Mouse (Mus musculus) neural tube, embryonic 13.5 days (tissue): ENCODE data around the gene Rad9a. TPM values are rescaled to one million over a fixed set of nuclear protein-coding genes. Genes with fewer than 3 reads are reported as not detected.
A peak's percentile ranks its signal among the peaks of the same experiment; 100 is the strongest.

ENCODE experiments used
- ATAC-seq: fragments of 200-750 bp; cut with Nextera tagmentation; 2 replicates; pipeline ENCODE4 v1.8.0; 2017; ENCODE audit warnings: low read depth, mild to moderate bottlenecking, moderate TSS enrichment, moderate library complexity
- H3K27ac ChIP-seq: fragments of 300-500 bp; sonication (generic); replicated peaks from 2 replicates; pipeline ENCODE4 v1.5.1; 2015; ENCODE audit warnings: moderate library complexity, mild to moderate bottlenecking, inconsistent platforms
- H3K27me3 ChIP-seq: fragments of 300-500 bp; sonication (generic); 2 replicates; pipeline ENCODE4 v1.6.1; 2015; ENCODE audit warnings: mild to moderate bottlenecking, inconsistent platforms
- H3K36me3 ChIP-seq: fragments of 300-500 bp; sonication (generic); 2 replicates; pipeline ENCODE4 v1.6.1; 2015; ENCODE audit warnings: mild to moderate bottlenecking, inconsistent platforms
- H3K4me1 ChIP-seq: fragments of 300-500 bp; sonication (generic); replicated peaks from 2 replicates; pipeline ENCODE4 v1.6.1; 2015; ENCODE audit warnings: inconsistent platforms
- H3K4me2 ChIP-seq: fragments of 300-500 bp; sonication (generic); 2 replicates; pipeline ENCODE4 v1.6.1; 2015; ENCODE audit warnings: inconsistent platforms, mild to moderate bottlenecking, moderate library complexity
- H3K4me3 ChIP-seq: fragments of 300-500 bp; sonication (generic); 2 replicates; pipeline ENCODE4 v1.5.1; 2015; ENCODE audit warnings: mild to moderate bottlenecking, inconsistent platforms
- H3K9ac ChIP-seq: fragments of 300-500 bp; sonication (generic); 2 replicates; pipeline ENCODE4 v1.6.1; 2015; ENCODE audit warnings: moderate library complexity, mild to moderate bottlenecking, inconsistent platforms
- H3K9me3 ChIP-seq: fragments of 300-500 bp; sonication (generic); 2 replicates; pipeline ENCODE4 v1.6.1; 2016; ENCODE audit warnings: inconsistent platforms
- WGBS: fragments of 180-500 bp; shearing (Covaris S2); methylation state at CpG from one replicate; pipeline ENCODE4 v1.1.7; 2015; 5-methylcytosine and 5-hydroxymethylcytosine counted together
- polyA plus RNA-seq: library from polyadenylated mRNA; unstranded; fragments of >200 nt; fragmentation: Nextera tagmentation; extraction: Ambion mirVana; gene quantifications from 2 replicates; pipeline ENCODE4 v1.2.1, GENCODE M21; 2015

Gene Rad9a
- polyA plus RNA-seq, 1 experiment from 2014 or later, result 23.5 TPM

DNA sequence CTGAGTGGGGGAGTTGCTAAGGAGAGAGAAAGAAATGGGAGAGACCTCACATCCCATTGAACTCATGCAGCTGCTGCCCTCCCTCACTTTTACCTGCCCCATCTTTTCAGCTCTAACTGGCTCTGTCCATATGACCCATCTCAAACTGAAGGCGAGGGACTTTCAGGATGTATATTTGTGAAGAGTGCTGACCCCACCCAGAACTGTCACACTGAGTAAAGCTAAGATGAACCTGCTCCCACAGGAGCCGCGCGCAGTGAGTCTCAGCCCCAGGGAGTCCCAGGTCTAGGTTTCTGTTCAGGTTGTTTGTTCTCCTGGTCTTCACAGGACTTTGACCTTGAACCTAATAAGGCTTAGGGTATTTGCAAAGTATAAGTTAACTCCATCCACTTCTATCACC, 27.4 kb upstream of the Rad9a start:
- Histone ChIP-seq H3K4me3 (no peak overlapping the region), H3K4me2 (no peak overlapping the region), H3K9me3 (no peaks in the 10 kb centered on the region), H3K27me3 (peaks cover 36% of the 10 kb centered on the region), H3K36me3 (no peaks in the 10 kb centered on the region), H3K4me1 (peaks cover 13% of the 10 kb centered on the region), H3K9ac (no peak overlapping the region), H3K27ac (no peak overlapping the region)
- no peak for ATAC-seq
- 76% methylated on average over 4 of the region's 4 CpGs for WGBS

DNA sequence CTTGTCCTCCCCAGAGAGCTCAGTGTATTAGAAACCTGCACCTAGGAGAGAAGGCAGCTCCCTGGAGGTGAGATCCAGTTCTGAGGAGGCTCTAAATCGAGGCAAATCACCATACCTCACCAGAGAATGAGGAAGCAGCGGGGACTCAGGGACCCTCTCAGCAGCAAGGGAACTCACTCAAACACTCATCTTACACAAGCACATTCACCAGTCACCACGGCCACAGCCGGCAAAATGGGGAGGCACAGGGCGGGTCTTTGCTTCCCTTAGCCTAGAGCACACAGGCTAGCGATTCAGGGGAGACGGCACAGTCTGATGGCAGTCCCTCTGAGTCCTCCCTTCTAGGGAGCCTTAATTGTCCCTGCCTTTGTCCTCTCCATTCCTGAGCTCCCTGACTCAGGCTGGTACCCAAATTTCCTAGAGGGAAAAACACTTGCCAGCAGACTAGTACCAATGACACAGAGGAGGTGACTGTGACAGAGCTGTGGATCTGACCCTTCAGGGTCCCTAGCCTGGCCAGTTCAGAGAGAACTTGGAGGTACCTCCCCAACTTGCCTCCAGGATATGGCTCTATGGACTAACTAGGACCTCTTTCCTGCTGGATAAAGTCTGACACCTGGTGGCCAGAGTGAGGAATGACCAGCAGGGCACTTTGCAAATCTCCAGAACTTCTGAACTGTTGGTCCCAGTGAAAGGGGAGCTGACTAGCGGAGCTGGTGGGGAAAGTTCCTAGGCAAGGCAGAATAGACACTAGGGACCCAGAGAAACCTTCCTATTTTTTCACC, 26.6 kb upstream of the Rad9a start:
- Histone ChIP-seq H3K27me3 (peaks cover 36% of the 10 kb centered on the region), H3K9me3 (no peaks in the 10 kb centered on the region), H3K4me3 (no peak overlapping the region), H3K27ac (no peak overlapping the region), H3K4me1 (peaks cover 13% of the 10 kb centered on the region), H3K9ac (0 out of 2 replicates have a peak overlapping the region, but pooled peaks have one; percentile 0), H3K36me3 (no peaks in the 10 kb centered on the region), H3K4me2 (no peak overlapping the region)
- WGBS, result 16% methylated on average over 8 of the region's 8 CpGs
- ATAC-seq, result no peak

DNA sequence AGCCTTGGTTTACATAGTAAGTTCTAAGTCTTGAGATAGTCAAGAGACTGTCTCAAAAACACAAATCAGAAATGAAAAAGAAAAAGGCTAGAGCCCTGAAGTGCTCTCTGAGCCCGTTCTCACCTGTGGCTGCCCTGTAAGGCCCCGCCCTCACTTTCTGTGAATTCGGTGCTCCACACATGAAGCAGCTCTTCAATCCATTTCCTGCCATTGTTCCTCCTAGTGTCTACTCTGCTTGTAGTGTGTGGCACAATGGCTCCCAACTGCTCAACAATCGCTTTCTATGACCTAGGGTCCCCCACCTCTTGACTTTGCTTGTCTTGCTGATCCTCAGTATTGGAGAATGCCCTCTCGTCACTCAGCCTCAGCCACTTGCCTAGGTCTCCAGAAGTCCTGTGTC, 26.0 kb upstream of the Rad9a start:
- H3K36me3 ChIP-seq, result no peaks in the 10 kb centered on the region
- no peaks in the 10 kb centered on the region for H3K9me3 ChIP-seq
- H3K27ac ChIP-seq, result no peak overlapping the region
- no peak for ATAC-seq
- H3K4me3 ChIP-seq, result no peak overlapping the region
- peaks cover 36% of the 10 kb centered on the region for H3K27me3 ChIP-seq
- 70% methylated on average over 5 of the region's 5 CpGs for WGBS
- no peak overlapping the region for H3K4me2 ChIP-seq
- H3K4me1 ChIP-seq, result peaks cover 11% of the 10 kb centered on the region
- 0 out of 2 replicates have a peak overlapping the region, but pooled peaks have one; percentile 0 for H3K9ac ChIP-seq

DNA sequence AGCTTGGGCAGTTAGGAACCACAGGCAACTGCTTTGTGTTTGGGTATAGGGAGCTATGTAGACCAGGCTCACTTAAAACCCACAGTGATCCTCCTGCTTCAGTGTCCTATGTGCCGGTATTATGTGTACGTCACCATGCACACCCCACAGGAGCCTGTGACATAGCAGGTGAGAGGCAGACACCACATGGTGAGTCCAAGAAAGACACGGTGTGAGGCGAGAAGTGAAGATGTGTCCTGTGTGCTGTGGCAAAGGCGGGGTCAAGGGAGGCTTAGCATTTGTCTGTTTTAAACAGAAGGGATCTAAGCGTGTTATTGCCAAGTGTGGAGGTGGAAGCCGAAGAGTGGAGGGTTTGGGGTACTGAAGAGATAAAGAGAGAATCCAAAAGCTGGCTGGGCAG, 25.3 kb upstream of the Rad9a start:
- H3K4me1 ChIP-seq, result peaks cover 5% of the 10 kb centered on the region
- no peak for ATAC-seq
- no peak overlapping the region for H3K4me3 ChIP-seq
- WGBS, result 87% methylated on average over 7 of the region's 7 CpGs
- H3K27me3 ChIP-seq, result peaks cover 36% of the 10 kb centered on the region
- H3K36me3 ChIP-seq, result no peaks in the 10 kb centered on the region
- H3K9me3 ChIP-seq, result no peaks in the 10 kb centered on the region
- no peak overlapping the region for H3K27ac ChIP-seq
- H3K9ac ChIP-seq, result no peak overlapping the region
- H3K4me2 ChIP-seq, result no peak overlapping the region

DNA sequence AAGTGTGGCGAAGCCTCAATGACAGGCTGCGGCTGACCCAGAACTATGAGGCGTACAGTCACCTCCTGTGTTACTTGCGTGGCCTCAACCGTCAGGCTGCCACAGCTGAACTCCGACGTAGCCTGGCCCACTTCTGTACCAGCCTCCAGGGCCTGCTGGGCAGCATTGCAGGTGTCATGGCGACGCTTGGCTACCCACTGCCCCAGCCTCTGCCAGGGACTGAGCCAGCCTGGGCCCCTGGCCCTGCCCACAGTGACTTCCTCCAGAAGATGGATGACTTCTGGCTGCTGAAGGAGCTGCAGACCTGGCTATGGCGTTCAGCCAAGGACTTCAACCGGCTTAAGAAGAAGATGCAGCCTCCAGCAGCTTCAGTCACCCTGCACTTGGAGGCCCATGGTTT, 20.7 kb upstream of the Rad9a start:
- Histone ChIP-seq H3K4me2 (no peak overlapping the region), H3K9ac (no peak overlapping the region), H3K27me3 (peaks cover 33% of the 10 kb centered on the region), H3K4me3 (no peak overlapping the region), H3K36me3 (no peaks in the 10 kb centered on the region), H3K27ac (no peak overlapping the region), H3K9me3 (no peaks in the 10 kb centered on the region), H3K4me1 (peaks cover 18% of the 10 kb centered on the region)
- peak; percentile 33; the same call in 1 of the 2 replicates for ATAC-seq
- 75% methylated on average over 11 of the region's 11 CpGs for WGBS

DNA sequence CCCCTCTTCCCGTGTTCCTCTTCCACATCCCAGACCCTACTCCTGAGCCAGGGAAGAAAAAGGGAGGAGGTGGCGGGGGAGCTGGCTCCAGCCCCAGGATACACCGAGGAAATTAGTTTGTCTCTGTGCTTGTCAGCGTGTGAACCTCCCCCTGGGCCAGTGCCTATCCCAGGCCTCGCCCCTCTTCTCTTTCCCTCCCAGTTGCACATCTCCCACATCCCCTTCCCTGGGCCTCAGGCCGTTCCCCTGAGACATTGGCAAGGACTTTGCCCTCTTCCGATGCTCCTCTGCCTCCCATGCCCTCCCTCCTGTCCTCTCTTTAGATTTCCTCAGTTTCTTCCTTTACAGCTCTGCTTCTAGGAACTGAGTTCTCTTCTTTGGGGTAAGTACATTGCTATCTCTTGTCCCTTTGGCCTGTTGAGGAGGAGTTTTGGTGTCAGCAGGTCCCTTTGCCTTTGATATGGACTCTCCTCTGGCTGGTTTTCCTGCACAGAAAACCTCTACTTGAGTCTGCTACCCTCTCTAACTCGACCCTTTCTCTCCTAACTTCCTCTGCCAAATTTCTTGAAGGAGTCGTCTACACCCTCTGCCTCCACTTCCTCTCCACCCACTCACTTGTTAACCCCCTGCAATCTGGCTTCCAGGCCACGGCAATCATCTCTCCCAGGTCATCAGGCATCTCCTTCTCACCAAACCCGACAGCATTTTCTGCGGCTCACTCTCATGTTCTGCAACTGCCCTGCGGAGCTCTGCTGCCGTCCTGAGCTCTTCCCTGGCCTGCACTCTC, 19.7 kb upstream of the Rad9a start:
- Histone ChIP-seq H3K4me2 (no peak overlapping the region), H3K9me3 (no peaks in the 10 kb centered on the region), H3K4me1 (peaks cover 22% of the 10 kb centered on the region), H3K27me3 (peaks cover 41% of the 10 kb centered on the region), H3K27ac (no peak overlapping the region), H3K36me3 (no peaks in the 10 kb centered on the region), H3K9ac (no peak overlapping the region), H3K4me3 (no peak overlapping the region)
- no peak for ATAC-seq
- 48% methylated on average over 14 of the region's 14 CpGs for WGBS

DNA sequence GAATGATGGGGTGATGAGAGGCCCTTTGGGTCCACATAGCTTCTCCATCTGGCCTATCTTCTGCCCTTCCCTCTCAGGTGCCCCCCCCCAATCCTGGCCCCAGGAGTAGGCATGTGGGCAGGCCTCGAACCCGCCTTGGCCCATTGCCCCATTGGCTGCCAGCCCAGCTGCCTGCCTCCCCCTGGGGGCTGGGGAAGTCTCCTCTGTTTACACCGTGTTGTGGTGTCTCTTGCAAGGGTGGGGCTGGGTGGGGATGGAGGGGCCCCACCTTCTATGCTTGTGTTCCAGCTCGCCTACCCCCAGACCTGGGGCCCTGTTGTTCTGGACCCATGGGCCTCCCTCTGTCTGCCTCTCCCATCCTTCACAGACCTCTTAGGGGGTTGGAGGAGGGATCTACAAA, 19.0 kb upstream of the Rad9a start:
- H3K4me1 ChIP-seq, result peaks cover 28% of the 10 kb centered on the region
- no peak for ATAC-seq
- H3K9me3 ChIP-seq, result no peaks in the 10 kb centered on the region
- no peaks in the 10 kb centered on the region for H3K36me3 ChIP-seq
- peaks cover 45% of the 10 kb centered on the region for H3K27me3 ChIP-seq
- no peak overlapping the region for H3K27ac ChIP-seq
- 59% methylated on average over 4 of the region's 4 CpGs for WGBS
- H3K9ac ChIP-seq, result no peak overlapping the region
- H3K4me3 ChIP-seq, result no peak overlapping the region
- H3K4me2 ChIP-seq, result no peak overlapping the region

DNA sequence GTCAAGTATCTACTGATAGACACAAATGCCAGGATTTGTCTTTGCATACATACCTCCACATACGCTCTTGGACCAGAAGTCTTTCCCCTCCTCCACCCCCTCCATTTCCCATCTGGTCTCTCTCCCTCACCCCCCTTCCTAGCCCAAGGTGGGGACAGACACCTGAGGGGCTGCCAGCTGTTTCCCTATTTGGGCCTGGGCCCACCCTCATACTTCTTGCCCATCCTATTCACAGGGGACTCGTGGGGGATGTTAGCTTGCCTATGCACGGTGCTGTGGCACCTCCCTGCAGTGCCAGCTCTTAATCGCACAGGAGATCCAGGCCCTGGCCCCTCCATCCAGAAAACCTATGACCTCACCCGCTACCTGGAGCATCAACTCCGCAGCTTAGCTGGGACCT, 18.5 kb upstream of the Rad9a start:
- Histone ChIP-seq H3K36me3 (no peaks in the 10 kb centered on the region), H3K4me3 (no peak overlapping the region), H3K9ac (no peak overlapping the region), H3K27me3 (peaks cover 50% of the 10 kb centered on the region), H3K27ac (no peak overlapping the region), H3K4me1 (peaks cover 32% of the 10 kb centered on the region), H3K4me2 (no peak overlapping the region), H3K9me3 (no peaks in the 10 kb centered on the region)
- no peak for ATAC-seq
- WGBS, result 79% methylated on average over 6 of the region's 6 CpGs

DNA sequence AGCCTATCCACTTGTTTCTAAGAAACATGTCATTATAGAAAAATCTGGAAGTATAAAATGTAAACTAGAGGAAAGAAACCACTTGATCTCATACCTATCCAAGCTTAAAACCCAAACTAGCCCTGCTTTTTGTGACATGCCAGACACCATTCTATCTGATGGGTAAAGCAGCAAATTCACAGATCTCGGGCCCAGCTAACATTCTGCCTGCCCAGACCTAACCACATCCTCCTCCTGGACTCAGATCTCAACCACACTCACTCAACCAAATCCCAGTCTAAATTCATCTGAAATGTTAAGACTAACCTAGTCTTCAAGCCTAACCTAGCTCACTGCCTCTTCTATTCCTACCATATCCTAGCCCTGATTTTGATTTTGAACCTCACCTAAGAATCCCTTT, 17.3 kb upstream of the Rad9a start:
- 83% methylated on average over 1 of the region's 1 CpGs for WGBS
- H3K9me3 ChIP-seq, result no peaks in the 10 kb centered on the region
- ATAC-seq, result no peak
- no peaks in the 10 kb centered on the region for H3K36me3 ChIP-seq
- H3K27me3 ChIP-seq, result peaks cover 61% of the 10 kb centered on the region
- H3K4me2 ChIP-seq, result no peak overlapping the region
- no peak overlapping the region for H3K27ac ChIP-seq
- peaks cover 44% of the 10 kb centered on the region for H3K4me1 ChIP-seq
- no peak overlapping the region for H3K4me3 ChIP-seq
- H3K9ac ChIP-seq, result no peak overlapping the region

DNA sequence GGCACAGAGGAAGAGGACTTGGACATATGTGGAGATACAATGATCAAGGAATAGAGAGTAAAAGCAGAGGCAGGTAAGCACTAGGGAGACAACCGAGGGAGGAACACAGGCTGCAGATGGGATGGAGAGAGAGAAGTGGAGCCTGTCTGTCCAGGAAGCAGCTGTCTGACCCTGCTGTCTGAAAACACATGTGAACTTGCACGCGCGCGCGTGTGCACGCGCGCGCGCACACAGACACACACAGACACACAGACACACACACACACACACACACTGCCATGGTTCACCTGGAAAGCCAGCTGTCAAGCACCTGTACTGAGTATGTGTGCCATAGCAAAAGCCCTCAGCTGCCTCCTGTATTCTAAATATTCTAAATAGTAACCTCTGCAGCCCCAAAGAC, 16.8 kb upstream of the Rad9a start:
- H3K9ac ChIP-seq, result no peak overlapping the region
- no peak overlapping the region for H3K4me2 ChIP-seq
- peaks cover 49% of the 10 kb centered on the region for H3K4me1 ChIP-seq
- no peak overlapping the region for H3K4me3 ChIP-seq
- 84% methylated on average over 11 of the region's 11 CpGs for WGBS
- H3K36me3 ChIP-seq, result no peaks in the 10 kb centered on the region
- H3K27me3 ChIP-seq, result peaks cover 66% of the 10 kb centered on the region
- ATAC-seq, result no peak
- H3K9me3 ChIP-seq, result no peaks in the 10 kb centered on the region
- H3K27ac ChIP-seq, result no peak overlapping the region

DNA sequence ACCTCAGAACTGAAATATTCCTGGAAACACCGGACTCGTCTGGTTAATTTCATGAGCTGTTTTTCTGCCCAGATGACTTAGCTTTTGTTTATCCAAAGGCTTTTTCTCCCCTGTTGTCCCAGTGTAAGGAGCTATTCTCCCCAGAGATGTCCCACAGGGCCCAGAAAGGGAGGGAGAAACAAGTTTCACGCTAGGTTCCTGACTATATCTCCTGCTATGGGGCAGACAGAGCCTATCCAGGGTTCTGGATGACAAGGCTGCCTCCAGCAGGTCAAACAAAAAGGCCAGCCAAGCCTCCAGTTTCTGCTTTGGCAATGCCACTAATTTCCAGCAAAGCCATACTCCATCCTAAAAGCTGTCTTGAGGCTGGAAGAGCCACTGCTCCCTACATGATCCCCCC, 16.4 kb upstream of the Rad9a start:
- Histone ChIP-seq H3K9ac (no peak overlapping the region), H3K9me3 (no peaks in the 10 kb centered on the region), H3K4me3 (no peak overlapping the region), H3K27me3 (peaks cover 71% of the 10 kb centered on the region), H3K4me1 (peaks cover 53% of the 10 kb centered on the region), H3K36me3 (no peaks in the 10 kb centered on the region), H3K4me2 (no peak overlapping the region), H3K27ac (no peak overlapping the region)
- ATAC-seq, result no peak
- WGBS, result 54% methylated on average over 3 of the region's 3 CpGs

DNA sequence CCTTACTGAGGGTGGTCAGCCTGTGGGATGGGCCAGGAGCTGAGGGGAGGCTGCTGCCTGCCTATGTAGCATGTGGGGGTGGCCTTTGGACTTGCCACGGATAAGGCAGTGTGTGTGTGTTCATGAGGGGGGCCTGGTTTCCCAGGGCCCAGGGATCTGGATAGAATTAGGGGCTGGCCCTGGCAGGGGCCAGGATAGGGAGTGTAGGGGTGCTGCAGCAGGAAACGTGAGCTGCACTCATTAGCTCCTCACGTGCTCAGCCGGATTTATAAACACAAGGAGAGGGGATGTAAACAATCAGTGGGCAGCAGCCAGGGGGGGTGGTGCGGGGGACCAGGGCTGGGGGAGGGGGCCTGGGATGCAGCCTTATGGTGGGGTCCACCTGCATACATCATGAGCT, 15.7 kb upstream of the Rad9a start:
- Histone ChIP-seq H3K4me3 (no peak overlapping the region), H3K9ac (peak overlapping the region; percentile 45; the same call in 1 of the 2 replicates), H3K27ac (no peak overlapping the region), H3K9me3 (no peaks in the 10 kb centered on the region), H3K27me3 (peaks cover 78% of the 10 kb centered on the region), H3K4me1 (peaks cover 55% of the 10 kb centered on the region), H3K36me3 (no peaks in the 10 kb centered on the region), H3K4me2 (no peak overlapping the region)
- ATAC-seq, result no peak
- WGBS, result 14% methylated on average over 5 of the region's 5 CpGs
